Mouse (Mus musculus): ENCODE data around the gene Rgs7bp.

- TF ChIP-seq CTCF (IDR thresholded peaks at IDR 0.05; ENCODE audit: low read depth) (no peak), EP300 (IDR thresholded peaks at IDR 0.05; ENCODE audit: low read depth) (no peak)
Measured at GRCm38 (mm10) chr13:105011300-105011699, 43.4 kb downstream of the Rgs7bp start.

Measured in liver, postnatal 0 days (tissue).